Mouse (Mus musculus) heart, postnatal 0 days (tissue): ENCODE measurements around the gene Prpsap1.

ENCODE experiments used
- CTCF ChIP-seq: IDR thresholded peaks from 2 replicates; pipeline ENCODE4 v1.5.1; 2016; ENCODE audit warnings: antibody characterized with exemption, control low read depth, low read depth
- EP300 ChIP-seq: IDR thresholded peaks from 2 replicates; pipeline ENCODE4 v1.6.1; 2016; ENCODE audit warnings: antibody characterized with exemption, low read depth

GRCm38 (mm10) chr11:116498596-116498995 lies 4.6 kb upstream of the Prpsap1 start:
- no peak for TF ChIP-seq EP300
- TF ChIP-seq CTCF = no peak
